21 mouse cellular contexts compared by ENCODE assay signal in the genomic region with DNA sequence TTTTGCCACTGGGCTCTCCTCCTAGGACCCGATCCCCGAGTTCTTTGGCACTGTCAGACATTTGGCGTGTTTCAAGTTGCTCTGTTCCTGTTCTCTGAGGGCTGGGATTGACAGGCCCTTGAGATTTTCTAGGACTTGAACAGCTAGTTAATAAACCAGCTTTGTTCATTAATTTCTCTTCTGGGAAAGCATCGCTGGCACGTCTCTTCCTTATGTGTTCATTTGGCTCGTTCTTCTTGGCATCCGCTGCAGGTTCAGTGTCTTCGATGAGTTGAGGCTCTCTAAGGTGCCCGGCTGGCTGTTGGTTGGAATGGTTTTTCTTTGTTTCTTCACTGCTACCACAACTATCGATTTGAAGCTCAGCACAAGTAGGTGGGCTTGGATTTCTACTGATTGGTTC. TPM values are rescaled to one million over a fixed set of nuclear protein-coding genes. Genes with fewer than 3 reads are reported as not detected.
A peak's percentile ranks its signal among the peaks of the same experiment; 100 is the strongest.
DNase-seq lines count a peak whose midpoint lies in the region; ATAC-seq and TF ChIP-seq lines count a peak whose summit lies in the region.
"Had no signal": no experiment of that assay in that cellular context is flagged by ENCODE, and none has a peak within 500 bp of the region (broad histone marks: within the 10 kb centered on the region; RNA-seq: fewer than 3 reads in every experiment).

No protein-coding gene starts in this region.

- ATAC-seq in forebrain, embryonic 15.5 days (replicated peaks) = no peak
- no peak for ATAC-seq in forebrain, embryonic 11.5 days (replicated peaks; ENCODE audit: low FRiP score)
- ATAC-seq in forebrain, postnatal 0 days = no peak
- ATAC-seq: CD4-positive, CD25-positive, alpha-beta regulatory T cell, adult 4 months; intestine, embryonic 15.5 days had no signal

- no peak overlapping the region for H3K4me3 ChIP-seq in forebrain, embryonic 15.5 days
- H3K4me3 ChIP-seq in forebrain, embryonic 11.5 days (ENCODE audit: low read depth, low read length) = no peak overlapping the region
- no peak overlapping the region for H3K4me3 ChIP-seq in forebrain, postnatal 0 days (ENCODE audit: low read depth, low read length)
- H3K4me3 ChIP-seq: embryonic facial prominence, embryonic 13.5 days; heart, embryonic 10.5 days; hindbrain, embryonic 13.5 days; intestine, embryonic 15.5 days had no signal

- H3K36me3 ChIP-seq in forebrain, embryonic 15.5 days = no peaks in the 10 kb centered on the region
- H3K36me3 ChIP-seq in forebrain, embryonic 11.5 days (ENCODE audit: control insufficient read depth, insufficient read depth, low read length) = no peaks in the 10 kb centered on the region; the same call in 1 of the 2 replicates
- H3K36me3 ChIP-seq in forebrain, postnatal 0 days (ENCODE audit: insufficient read depth) = no peaks in the 10 kb centered on the region

- WGBS in forebrain, embryonic 15.5 days = 53% methylated on average over 10 of the region's 10 CpGs
- WGBS in forebrain, embryonic 11.5 days = 96% methylated on average over 10 of the region's 10 CpGs
- 51% methylated on average over 10 of the region's 10 CpGs for WGBS in forebrain, postnatal 0 days

- H3K27ac ChIP-seq in forebrain, embryonic 15.5 days (replicated peaks) = peak overlapping the region; percentile 73
- H3K27ac ChIP-seq in forebrain, embryonic 11.5 days (ENCODE audit: low read depth, low read length) = no peak overlapping the region
- no peak overlapping the region for H3K27ac ChIP-seq in forebrain, postnatal 0 days (ENCODE audit: low read depth, low read length)
- H3K27ac ChIP-seq: embryonic facial prominence, embryonic 13.5 days; heart, embryonic 10.5 days; hindbrain, embryonic 13.5 days; intestine, embryonic 15.5 days had no signal

- no peaks in the 10 kb centered on the region for H3K27me3 ChIP-seq in forebrain, embryonic 15.5 days
- H3K27me3 ChIP-seq in forebrain, embryonic 11.5 days (ENCODE audit: control insufficient read depth, insufficient read depth, low read length) = no peaks in the 10 kb centered on the region
- H3K27me3 ChIP-seq in forebrain, postnatal 0 days (ENCODE audit: insufficient read depth, low read length) = no peaks in the 10 kb centered on the region
- H3K27me3 ChIP-seq: embryonic facial prominence, embryonic 13.5 days; hindbrain, embryonic 13.5 days; intestine, embryonic 15.5 days had no signal

- H3K4me1 ChIP-seq in forebrain, embryonic 15.5 days = peaks cover 22% of the 10 kb centered on the region
- no peaks in the 10 kb centered on the region for H3K4me1 ChIP-seq in forebrain, embryonic 11.5 days (replicated peaks; ENCODE audit: control insufficient read depth, insufficient read depth, low read length)
- no peaks in the 10 kb centered on the region; the same call in 1 of the 2 replicates for H3K4me1 ChIP-seq in forebrain, postnatal 0 days (ENCODE audit: insufficient read depth)
- H3K4me1 ChIP-seq: embryonic facial prominence, embryonic 13.5 days; heart, embryonic 10.5 days; hindbrain, embryonic 13.5 days; intestine, embryonic 15.5 days had no signal

- intact Hi-C loops in left cerebral cortex, postnatal 4 days (cut with DNase I) = no loop called here
- intact Hi-C loops in left cerebral cortex, postnatal 36 days (cut with DNase I) = no loop called here

- no peak overlapping the region for H3K4me2 ChIP-seq in forebrain, embryonic 15.5 days (replicated peaks)
- no peak overlapping the region for H3K4me2 ChIP-seq in forebrain, embryonic 11.5 days (ENCODE audit: low read depth, low read length, severe bottlenecking)
- H3K4me2 ChIP-seq in forebrain, postnatal 0 days (ENCODE audit: low read depth) = no peak overlapping the region
- H3K4me2 ChIP-seq: embryonic facial prominence, embryonic 13.5 days; hindbrain, embryonic 13.5 days; intestine, embryonic 15.5 days had no signal

- H3K9ac ChIP-seq in forebrain, embryonic 15.5 days (replicated peaks) = no peak overlapping the region
- no peak overlapping the region for H3K9ac ChIP-seq in forebrain, embryonic 11.5 days (ENCODE audit: low read length)
- H3K9ac ChIP-seq in forebrain, postnatal 0 days = no peak overlapping the region
- H3K9ac ChIP-seq: embryonic facial prominence, embryonic 13.5 days; hindbrain, embryonic 13.5 days; intestine, embryonic 15.5 days had no signal

- peak; percentile 78 to 82 for DNase-seq in cerebellum, postnatal 10 days
- DNase-seq in cerebellum, adult 9-11 months = no peak
- no peak for DNase-seq in forebrain, embryonic 11.5 days (ENCODE audit: low spot score)
- peak; percentile 68 for DNase-seq in left cerebral cortex, postnatal 4 days
- DNase-seq in left cerebral cortex, postnatal 36 days (ENCODE audit: low spot score in 2 of 2) = no peak
- DNase-seq in forebrain, postnatal 0 days = peak; percentile 55
- DNase-seq: adrenal gland, adult 8-10 months; adrenal gland, postnatal 36 days; B cell, adult 2 months; cerebellum, adult 18-20 months; gastrocnemius, postnatal 10 days; heart, adult 18-20 months; heart, postnatal 10 days; heart, postnatal 4 days had no signal

- H3K9me3 ChIP-seq in forebrain, embryonic 15.5 days = no peaks in the 10 kb centered on the region
- no peaks in the 10 kb centered on the region for H3K9me3 ChIP-seq in forebrain, embryonic 11.5 days (ENCODE audit: control insufficient read depth, low read length)
- no peaks in the 10 kb centered on the region for H3K9me3 ChIP-seq in forebrain, postnatal 0 days (ENCODE audit: low read length)
- H3K9me3 ChIP-seq: embryonic facial prominence, embryonic 13.5 days; G1E; heart, embryonic 10.5 days; hindbrain, embryonic 13.5 days; intestine, embryonic 15.5 days had no signal

- TF ChIP-seq CTCF in forebrain, postnatal 0 days (IDR thresholded peaks at IDR 0.05; ENCODE audit: low read depth) = no peak

RNA-seq across cellular contexts. Expression of a gene that starts 26.7 kb away (rescaled TPM):
- polyA plus RNA-seq in forebrain, embryonic 15.5 days (2015; fragmentation: Nextera tagmentation; extraction: Ambion mirVana) = 5.6 and 7.1 TPM in 2 replicates
- polyA plus RNA-seq in forebrain, embryonic 11.5 days (2014; fragmentation: Nextera tagmentation; extraction: Ambion mirVana) = 27.8 and 32.1 TPM in 2 replicates
- total RNA-seq in left cerebral cortex, postnatal 4 days (2021) = 1 to 10 TPM; 2.8 to 3.3 TPM
- total RNA-seq in left cerebral cortex, postnatal 36 days (2021) = 1 to 10 TPM in 1 of 2 experiments, under 1 TPM in 1; 0.96 to 1.0 TPM
- 3.3 and 4.2 TPM in 2 replicates for total RNA-seq in forebrain, postnatal 0 days (2014; rRNA removed)
- polyA plus RNA-seq in forebrain, postnatal 0 days (2015; fragmentation: Nextera tagmentation; extraction: Ambion mirVana) = 1.3 and 1.7 TPM in 2 replicates

RNA-seq across cellular contexts. Expression of a gene that starts 26.9 kb away (rescaled TPM):
- 116 and 130 TPM in 2 replicates for polyA plus RNA-seq in forebrain, embryonic 15.5 days (2015; fragmentation: Nextera tagmentation; extraction: Ambion mirVana)
- polyA plus RNA-seq in forebrain, embryonic 11.5 days (2014; fragmentation: Nextera tagmentation; extraction: Ambion mirVana) = 96.0 and 97.1 TPM in 2 replicates
- 100 to 1,000 TPM; 109 to 157 TPM for total RNA-seq in left cerebral cortex, postnatal 4 days (2021)
- total RNA-seq in left cerebral cortex, postnatal 36 days (2021) = 100 to 1,000 TPM; 131 to 145 TPM
- 121 and 141 TPM in 2 replicates for total RNA-seq in forebrain, postnatal 0 days (2014; rRNA removed)
- 54.9 and 64.7 TPM in 2 replicates for polyA plus RNA-seq in forebrain, postnatal 0 days (2015; fragmentation: Nextera tagmentation; extraction: Ambion mirVana)

RNA-seq across cellular contexts. Expression of a gene that starts 57.0 kb away (rescaled TPM):
- 2.0 and 2.3 TPM in 2 replicates for polyA plus RNA-seq in forebrain, embryonic 15.5 days (2015; fragmentation: Nextera tagmentation; extraction: Ambion mirVana)
- polyA plus RNA-seq in forebrain, embryonic 11.5 days (2014; fragmentation: Nextera tagmentation; extraction: Ambion mirVana) = 3.0 and 3.3 TPM in 2 replicates
- total RNA-seq in left cerebral cortex, postnatal 4 days (2021) = 1 to 10 TPM; 1.5 to 3.5 TPM
- total RNA-seq in left cerebral cortex, postnatal 36 days (2021) = 1 to 10 TPM; 1.2 to 1.6 TPM
- total RNA-seq in forebrain, postnatal 0 days (2014; rRNA removed) = 0.77 and 3.5 TPM in 2 replicates
- polyA plus RNA-seq in forebrain, postnatal 0 days (2015; fragmentation: Nextera tagmentation; extraction: Ambion mirVana) = 2.5 and 3.4 TPM in 2 replicates

RNA-seq across cellular contexts. Expression of a gene that starts 59.0 kb away (rescaled TPM):
- polyA plus RNA-seq in forebrain, embryonic 15.5 days (2015; fragmentation: Nextera tagmentation; extraction: Ambion mirVana) = 77.1 and 79.8 TPM in 2 replicates
- polyA plus RNA-seq in forebrain, embryonic 11.5 days (2014; fragmentation: Nextera tagmentation; extraction: Ambion mirVana) = 47.0 and 51.4 TPM in 2 replicates
- total RNA-seq in left cerebral cortex, postnatal 4 days (2021) = 100 to 1,000 TPM; 107 to 112 TPM
- 10 to 100 TPM; 33.9 to 36.1 TPM for total RNA-seq in left cerebral cortex, postnatal 36 days (2021)
- total RNA-seq in forebrain, postnatal 0 days (2014; rRNA removed) = 131 and 174 TPM in 2 replicates
- 73.3 and 92.7 TPM in 2 replicates for polyA plus RNA-seq in forebrain, postnatal 0 days (2015; fragmentation: Nextera tagmentation; extraction: Ambion mirVana)

Comparison
In these comparisons a context has a peak if more than half of its experiments do, and no peak if none do; other contexts are left out.
1. DNase-seq: peak in cerebellum, postnatal 10 days (2 of 2), left cerebral cortex, postnatal 4 days (single experiment) and forebrain, postnatal 0 days (single experiment); none in cerebellum, adult 9-11 months (single experiment), forebrain, embryonic 11.5 days (single experiment) and left cerebral cortex, postnatal 36 days (0 of 2).